Mouse (Mus musculus): Measurements from ENCODE around the gene Omd.

GRCm38 (mm10) chr13:49560886-49561285, 21.4 kb upstream of the Omd start:
- TF ChIP-seq CTCF (IDR thresholded peaks at IDR 0.05; ENCODE audit: control insufficient read depth, insufficient read depth, insufficient read length) (no peak), MYOD1 (IDR thresholded peaks at IDR 0.05; ENCODE audit: control insufficient read depth, insufficient read length, low read depth) (no peak), MAX (IDR thresholded peaks at IDR 0.05) (no peak)
